Mouse (Mus musculus) heart, embryonic 13.5 days (tissue): ENCODE data around the gene Phtf2. TPM values are rescaled to one million over a fixed set of nuclear protein-coding genes. Genes with fewer than 3 reads are reported as not detected.

Source experiments
- ATAC-seq: fragments of 200-750 bp; cut with Nextera tagmentation; 2 replicates; pipeline ENCODE4 v1.8.0; 2017; ENCODE audit warnings: moderate TSS enrichment; ENCODE audit not compliant: insufficient number of reproducible peaks, low FRiP score, low TSS enrichment; ENCODE audit errors: extremely low read depth
- H3K27ac ChIP-seq: fragments of 300-500 bp; sonication (generic); replicated peaks from 2 replicates; pipeline ENCODE4 v1.5.1; 2015; ENCODE audit warnings: moderate library complexity, mild to moderate bottlenecking, inconsistent platforms
- H3K27me3 ChIP-seq: fragments of 300-500 bp; sonication (generic); replicated peaks from 2 replicates; pipeline ENCODE4 v1.6.1; 2015; ENCODE audit warnings: mild to moderate bottlenecking, inconsistent platforms
- H3K36me3 ChIP-seq: fragments of 300-500 bp; sonication (generic); 2 replicates; pipeline ENCODE4 v1.6.1; 2015; ENCODE audit warnings: mild to moderate bottlenecking, inconsistent platforms
- H3K4me1 ChIP-seq: fragments of 300-500 bp; sonication (generic); 2 replicates; pipeline ENCODE4 v1.6.1; 2015; ENCODE audit warnings: inconsistent platforms
- H3K4me2 ChIP-seq: fragments of 300-500 bp; sonication (generic); 2 replicates; pipeline ENCODE4 v1.6.1; 2015; ENCODE audit warnings: inconsistent platforms, mild to moderate bottlenecking, moderate library complexity
- H3K4me3 ChIP-seq: fragments of 300-500 bp; sonication (generic); 2 replicates; pipeline ENCODE4 v1.5.1; 2015; ENCODE audit warnings: moderate library complexity, mild to moderate bottlenecking, inconsistent platforms
- H3K9ac ChIP-seq: fragments of 300-500 bp; sonication (generic); 2 replicates; pipeline ENCODE4 v1.6.1; 2015; ENCODE audit warnings: inconsistent platforms, mild to moderate bottlenecking, moderate library complexity
- H3K9me3 ChIP-seq: fragments of 300-500 bp; sonication (generic); 2 replicates; pipeline ENCODE4 v1.6.1; 2016; ENCODE audit warnings: inconsistent platforms
- WGBS: fragments of 180-500 bp; shearing (Covaris S2); methylation state at CpG from one replicate; pipeline ENCODE4 v1.1.7; 2015; ENCODE audit warnings: mixed read lengths; 5-methylcytosine and 5-hydroxymethylcytosine counted together
- polyA plus RNA-seq: library from polyadenylated mRNA; unstranded; fragments of >200 nt; fragmentation: Nextera tagmentation; extraction: Ambion mirVana; gene quantifications from 2 replicates; pipeline ENCODE4 v1.2.1, GENCODE M21; 2015

Gene Phtf2
- polyA plus RNA-seq: 29.1 and 34.7 TPM in 2 replicates

DNA sequence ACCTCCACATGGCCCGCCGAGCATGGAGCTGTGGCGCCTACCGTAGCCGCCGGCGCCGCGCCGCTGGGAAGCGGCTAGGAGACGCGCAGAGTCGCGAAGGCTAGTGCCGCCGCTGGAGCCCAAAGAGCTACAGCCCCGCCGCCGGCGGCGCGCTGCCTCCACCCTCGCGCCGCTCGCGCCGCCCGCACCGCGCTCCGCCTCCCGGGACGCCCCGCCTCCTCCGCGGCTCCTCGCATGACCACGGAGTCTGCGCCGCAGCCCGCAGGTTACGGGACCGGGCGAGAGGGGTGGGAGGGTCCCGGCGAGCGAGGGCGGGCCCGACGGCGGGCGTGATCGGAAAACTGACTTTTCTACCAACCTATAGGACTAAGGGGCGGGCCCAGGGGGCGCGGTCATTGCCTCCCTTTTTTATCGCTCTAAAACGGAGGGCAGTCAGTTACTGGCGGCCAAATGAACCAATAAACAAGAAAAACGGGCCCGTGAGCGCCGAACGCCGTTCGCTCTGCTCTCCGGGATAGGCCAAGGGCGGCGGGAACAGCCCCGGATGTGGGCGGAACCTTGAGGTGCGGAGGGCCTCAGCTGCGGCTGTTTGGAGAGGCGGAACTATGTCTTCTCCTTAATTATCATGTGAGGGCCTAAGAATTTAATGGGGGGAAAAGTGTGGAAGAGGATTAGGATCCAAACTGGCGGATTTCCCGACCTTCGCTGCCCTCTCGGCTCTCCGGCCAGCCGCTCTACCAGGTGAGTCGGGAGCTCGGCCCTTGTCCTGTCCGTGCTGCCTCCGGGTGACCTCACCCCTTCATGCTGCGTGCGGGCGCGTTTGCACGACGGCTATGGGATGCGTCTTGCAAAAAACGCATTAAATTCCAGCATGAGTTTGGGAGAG is at the start of gene Phtf2, which contains the start of gene Tmem60:
TSS of gene Phtf2 (minus strand) at position 210 of the 886 bp plus-strand sequence.
TSS of gene Tmem60 (plus strand) at position 277 of the 886 bp plus-strand sequence.
- H3K27ac ChIP-seq: peak within 1 kb of the TSS; percentile 97
- H3K27me3 ChIP-seq: no peaks in the 10 kb centered on the region
- no peaks in the 10 kb centered on the region for H3K9me3 ChIP-seq
- peak within 1 kb of the TSS; percentile 98 for H3K9ac ChIP-seq
- peak within 1 kb of the TSS; percentile 71 for H3K4me3 ChIP-seq
- under 1% methylated on average over 73 of the region's 94 CpGs for WGBS
- ATAC-seq: peak; percentile 98
- H3K36me3 ChIP-seq: peaks cover 16% of the 10 kb centered on the region
- peaks cover 44% of the 10 kb centered on the region for H3K4me1 ChIP-seq
- peak within 1 kb of the TSS; percentile 86 for H3K4me2 ChIP-seq

DNA sequence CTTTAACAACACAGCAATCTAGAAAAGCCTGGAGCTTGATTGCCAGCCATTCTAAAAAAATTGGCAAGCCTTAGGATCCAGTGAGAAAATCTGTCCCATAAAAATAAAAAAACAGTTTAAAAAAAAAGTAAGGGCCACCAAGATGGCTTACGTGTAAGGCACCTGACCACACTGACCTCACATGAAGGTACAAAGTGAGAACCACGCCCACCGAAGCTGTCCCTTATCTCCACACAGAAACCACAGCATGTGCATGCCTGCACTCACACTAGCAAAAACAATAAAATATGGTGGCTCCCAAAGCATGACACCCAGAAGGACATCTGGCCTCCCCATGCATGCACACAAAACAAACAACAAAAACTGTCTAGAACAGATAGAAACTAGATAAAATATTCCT is 49.4 kb upstream of the Phtf2 start:
- Histone ChIP-seq H3K27ac (peak overlapping the region; percentile 75), H3K4me3 (no peak overlapping the region), H3K4me2 (no peak overlapping the region), H3K27me3 (no peaks in the 10 kb centered on the region), H3K36me3 (no peaks in the 10 kb centered on the region), H3K9ac (no peak overlapping the region), H3K4me1 (peaks cover 51% of the 10 kb centered on the region), H3K9me3 (no peaks in the 10 kb centered on the region)
- ATAC-seq: no peak
- 58% methylated on average over 3 of the region's 3 CpGs for WGBS

GRCm38 (mm10) chr5:20930430-20930829 is 48.5 kb upstream of the Phtf2 start:
- no peak for ATAC-seq
- H3K27me3 ChIP-seq: no peaks in the 10 kb centered on the region
- H3K27ac ChIP-seq: peak overlapping the region; percentile 75

GRCm38 (mm10) chr5:20929669-20930151 is 47.8 kb upstream of the Phtf2 start:
- ATAC-seq: no peak
- Histone ChIP-seq H3K9ac (no peak overlapping the region), H3K4me2 (peak overlapping the region; percentile 29; the same call in 1 of the 2 replicates), H3K4me1 (peaks cover 39% of the 10 kb centered on the region), H3K9me3 (no peaks in the 10 kb centered on the region), H3K27me3 (no peaks in the 10 kb centered on the region), H3K36me3 (peaks cover 4% of the 10 kb centered on the region), H3K27ac (peak overlapping the region; percentile 75), H3K4me3 (no peak overlapping the region)
- 44% methylated on average over 6 of the region's 6 CpGs for WGBS

More at GRCm38 (mm10) chr5:20930430-20930829, 48.5 kb upstream of the Phtf2 start:
- Histone ChIP-seq H3K36me3 (peaks cover 4% of the 10 kb centered on the region), H3K4me1 (peaks cover 42% of the 10 kb centered on the region), H3K9me3 (no peaks in the 10 kb centered on the region), H3K4me3 (no peak overlapping the region), H3K4me2 (peak overlapping the region; percentile 29), H3K9ac (0 out of 2 replicates have a peak overlapping the region, but pooled peaks have one; percentile 21)

DNA sequence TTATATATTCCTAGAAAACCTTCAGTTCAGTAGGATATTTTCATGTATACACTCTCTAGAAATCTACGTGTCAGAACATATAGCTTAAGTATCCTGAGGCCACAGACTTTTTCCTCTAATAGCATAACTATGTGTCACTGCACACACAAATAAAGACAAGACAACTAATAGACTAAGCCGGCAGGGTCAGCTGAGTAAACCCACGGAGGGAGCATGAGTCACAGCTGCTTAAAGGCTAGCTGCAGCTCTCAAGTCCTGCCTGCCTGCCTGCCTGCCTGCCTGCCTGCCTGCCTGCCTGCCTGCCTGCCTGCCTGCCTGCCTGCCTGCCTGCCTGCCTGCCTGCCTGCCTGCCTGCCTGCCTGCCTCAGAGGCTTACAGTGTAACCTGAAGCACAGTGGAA is 43.5 kb upstream of the Phtf2 start:
- H3K9me3 ChIP-seq: no peaks in the 10 kb centered on the region
- 79% methylated on average over 3 of the region's 3 CpGs for WGBS
- no peak for ATAC-seq

GRCm38 (mm10) chr5:20924608-20925007 is 42.7 kb upstream of the Phtf2 start:
- no peaks in the 10 kb centered on the region for H3K27me3 ChIP-seq
- no peak overlapping the region for H3K4me3 ChIP-seq
- no peaks in the 10 kb centered on the region for H3K9me3 ChIP-seq
- no peak overlapping the region for H3K27ac ChIP-seq
- no peak overlapping the region for H3K9ac ChIP-seq
- WGBS: 78% methylated on average over 3 of the region's 3 CpGs
- H3K4me1 ChIP-seq: peaks cover 11% of the 10 kb centered on the region
- H3K36me3 ChIP-seq: peaks cover 9% of the 10 kb centered on the region
- ATAC-seq: no peak
- no peak overlapping the region for H3K4me2 ChIP-seq

More for the DNA sequence above, 43.5 kb upstream of the Phtf2 start:
- H3K4me3 ChIP-seq: no peak overlapping the region
- peaks cover 9% of the 10 kb centered on the region for H3K36me3 ChIP-seq
- no peaks in the 10 kb centered on the region for H3K27me3 ChIP-seq
- H3K9ac ChIP-seq: no peak overlapping the region
- no peak overlapping the region for H3K27ac ChIP-seq
- H3K4me1 ChIP-seq: peaks cover 19% of the 10 kb centered on the region
- H3K4me2 ChIP-seq: no peak overlapping the region

DNA sequence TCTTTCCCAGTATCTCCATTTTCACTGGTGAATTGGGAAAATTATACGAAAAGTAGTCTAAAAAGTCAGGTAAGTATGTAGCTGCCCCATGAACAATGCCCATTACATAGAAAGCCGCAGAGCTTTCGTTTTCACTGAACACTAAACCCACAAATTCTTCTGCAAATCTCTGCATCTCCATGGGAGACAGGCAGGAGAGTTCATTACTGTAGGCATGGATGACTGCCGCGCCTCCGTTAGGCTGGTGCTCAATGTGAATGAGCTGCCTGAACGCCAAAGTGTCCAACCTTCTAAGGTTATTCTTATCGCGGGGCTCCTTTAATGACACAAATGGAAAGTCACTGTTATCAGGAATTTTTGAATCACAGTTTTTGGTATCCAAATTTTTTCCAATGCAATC is 37.6 kb upstream of the Phtf2 start:
- Histone ChIP-seq H3K9ac (no peak overlapping the region), H3K4me3 (no peak overlapping the region), H3K9me3 (no peaks in the 10 kb centered on the region), H3K4me1 (peaks cover 7% of the 10 kb centered on the region; the same call in 1 of the 2 replicates), H3K27ac (no peak overlapping the region), H3K4me2 (no peak overlapping the region), H3K27me3 (no peaks in the 10 kb centered on the region), H3K36me3 (peaks cover 12% of the 10 kb centered on the region)
- no peak for ATAC-seq
- WGBS: 88% methylated on average over 9 of the region's 9 CpGs

DNA sequence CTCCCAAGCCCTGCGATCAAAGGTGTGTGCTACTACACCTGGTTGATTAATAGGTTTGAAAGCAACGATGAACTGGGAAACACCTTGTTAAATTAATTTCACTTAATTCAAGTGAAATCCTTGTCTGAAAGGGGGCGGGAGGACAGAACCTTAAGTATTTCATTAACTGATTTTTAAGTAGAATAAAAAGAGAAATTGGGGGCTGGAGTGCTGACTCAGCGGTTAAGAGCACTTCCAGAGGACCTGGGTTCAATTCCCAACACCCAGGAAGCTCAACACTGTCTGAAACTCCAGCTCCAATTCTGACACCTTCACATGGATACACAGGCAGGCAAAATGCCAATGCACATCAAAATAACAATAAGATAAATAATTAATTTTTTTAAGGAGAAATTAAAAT is 37.0 kb upstream of the Phtf2 start:
- H3K4me3 ChIP-seq: no peak overlapping the region
- H3K27me3 ChIP-seq: no peaks in the 10 kb centered on the region
- peaks cover 12% of the 10 kb centered on the region for H3K36me3 ChIP-seq
- H3K4me2 ChIP-seq: no peak overlapping the region
- no peak overlapping the region for H3K27ac ChIP-seq
- peaks cover 7% of the 10 kb centered on the region for H3K4me1 ChIP-seq
- H3K9ac ChIP-seq: no peak overlapping the region
- WGBS: 83% methylated on average over 4 of the region's 4 CpGs
- H3K9me3 ChIP-seq: no peaks in the 10 kb centered on the region
- ATAC-seq: no peak

GRCm38 (mm10) chr5:20913372-20914275 is 31.7 kb upstream of the Phtf2 start:
- Histone ChIP-seq H3K27ac (no peak overlapping the region), H3K27me3 (no peaks in the 10 kb centered on the region), H3K9ac (no peak overlapping the region), H3K4me2 (no peak overlapping the region), H3K36me3 (peaks cover 8% of the 10 kb centered on the region; the same call in 1 of the 2 replicates), H3K9me3 (no peaks in the 10 kb centered on the region), H3K4me1 (peaks cover 6% of the 10 kb centered on the region; the same call in 1 of the 2 replicates), H3K4me3 (no peak overlapping the region)
- WGBS: 71% methylated on average over 11 of the region's 11 CpGs
- no peak for ATAC-seq

DNA sequence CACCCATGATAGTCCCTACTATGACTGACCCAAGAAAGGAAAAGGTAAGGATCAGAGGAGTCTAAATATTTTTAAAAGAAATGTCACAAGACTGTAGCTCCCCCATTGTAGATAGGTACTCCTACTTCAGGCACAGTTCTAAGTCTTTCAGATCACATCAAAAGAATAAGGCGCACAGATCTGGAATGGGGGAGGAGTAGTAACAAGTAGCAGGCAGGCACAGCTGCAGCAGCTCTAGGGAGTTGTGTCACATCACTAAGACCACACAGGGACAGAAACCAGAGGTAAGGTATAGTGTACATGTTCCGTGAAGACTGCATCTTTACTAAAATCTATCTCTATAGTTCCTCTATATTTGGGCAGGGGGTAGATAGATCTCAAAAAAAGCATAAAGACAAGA is 29.8 kb upstream of the Phtf2 start:
- Histone ChIP-seq H3K4me2 (no peak overlapping the region), H3K9me3 (no peaks in the 10 kb centered on the region), H3K27ac (no peak overlapping the region), H3K27me3 (no peaks in the 10 kb centered on the region), H3K4me3 (no peak overlapping the region), H3K36me3 (peaks cover 19% of the 10 kb centered on the region), H3K9ac (no peak overlapping the region), H3K4me1 (peaks cover 3% of the 10 kb centered on the region; the same call in 1 of the 2 replicates)
- no peak for ATAC-seq
- WGBS: 74% methylated on average over 2 of the region's 2 CpGs

GRCm38 (mm10) chr5:20906191-20906590 is 24.3 kb upstream of the Phtf2 start:
- Histone ChIP-seq H3K4me2 (no peak overlapping the region), H3K9me3 (no peaks in the 10 kb centered on the region), H3K9ac (no peak overlapping the region), H3K27ac (no peak overlapping the region), H3K4me1 (peaks cover 13% of the 10 kb centered on the region), H3K4me3 (no peak overlapping the region), H3K36me3 (peaks cover 60% of the 10 kb centered on the region), H3K27me3 (no peaks in the 10 kb centered on the region)
- ATAC-seq: no peak
- WGBS: 85% methylated on average over 7 of the region's 7 CpGs
